ENCODE assay signal across 8 mouse cellular contexts in the genomic region with DNA sequence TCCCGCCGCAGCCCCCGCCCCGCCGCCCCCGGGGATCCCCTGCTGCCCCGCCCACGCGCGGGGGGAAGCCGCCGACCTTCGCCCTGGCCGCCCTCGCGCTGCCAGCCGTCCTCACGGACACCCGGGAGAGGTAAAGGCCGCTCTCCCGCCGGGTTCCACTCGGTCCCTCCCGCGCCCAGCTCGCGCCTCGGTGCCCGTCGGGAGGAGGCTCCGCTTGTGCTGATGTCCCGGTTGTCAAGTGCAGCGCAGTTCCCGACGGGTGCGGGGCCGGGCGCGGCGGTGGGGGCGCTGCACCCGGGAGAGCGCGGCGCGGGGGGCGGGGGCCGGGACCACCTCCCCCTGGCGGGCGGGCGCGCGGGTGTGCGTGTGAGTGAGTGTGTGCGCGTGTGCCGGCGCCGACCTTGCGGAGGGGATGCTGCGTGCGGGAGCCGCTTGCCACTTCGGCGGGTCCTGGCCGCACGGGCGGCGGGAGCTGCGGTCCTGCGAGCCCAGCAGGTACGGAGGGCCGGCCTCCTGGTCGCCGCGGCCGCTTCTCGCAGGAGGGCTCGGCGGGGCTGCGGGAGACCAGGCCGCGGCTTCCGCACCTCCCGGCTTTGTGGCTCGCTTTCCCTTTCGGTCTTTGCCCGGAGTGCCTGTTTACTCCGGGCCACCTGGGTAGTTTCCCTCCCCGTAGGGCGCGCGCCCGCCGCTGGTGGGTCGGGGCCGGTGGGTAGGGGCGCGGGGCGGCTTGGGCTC. TPM values are rescaled to one million over a fixed set of nuclear protein-coding genes. Genes with fewer than 3 reads are reported as not detected.
DNase-seq lines count a peak whose midpoint lies in the region; ATAC-seq and TF ChIP-seq lines count a peak whose summit lies in the region.

A gene (plus strand): TSS at position 61 of the 735 bp plus-strand sequence.

- peak; percentile 48 for DNase-seq in kidney, adult 2 months
- no peak for DNase-seq in kidney, postnatal 14 days
- DNase-seq in gastrocnemius, adult 2 months = no peak
- DNase-seq in hindbrain, postnatal 0 days (ENCODE audit: low spot score) = peak; percentile 75
- DNase-seq in limb, embryonic 11.5 days (ENCODE audit: low spot score) = peak; percentile 80
- DNase-seq in spleen, adult 2 months (ENCODE audit: low read depth in 1 of 2, low spot score in 2 of 2) = peak; percentile 35 to 74

- H3K9ac ChIP-seq in hindbrain, postnatal 0 days (replicated peaks; ENCODE audit: low read length) = peak within 1 kb of the TSS; percentile 87
- H3K9ac ChIP-seq in limb, embryonic 11.5 days (ENCODE audit: low read length) = peak within 1 kb of the TSS; percentile 93
- H3K9ac ChIP-seq in midbrain, embryonic 12.5 days (replicated peaks) = peak within 1 kb of the TSS; percentile 95

- peak within 1 kb of the TSS; percentile 91 for H3K27ac ChIP-seq in kidney, adult 2 months (ENCODE audit: insufficient read depth, low read depth, low read length)
- H3K27ac ChIP-seq in gastrocnemius, adult 2 months = peak within 1 kb of the TSS; percentile 96
- peak within 1 kb of the TSS; percentile 96 for H3K27ac ChIP-seq in hindbrain, postnatal 0 days
- H3K27ac ChIP-seq in limb, embryonic 11.5 days (replicated peaks; ENCODE audit: low read depth, low read length) = peak within 1 kb of the TSS; percentile 92
- H3K27ac ChIP-seq in midbrain, embryonic 12.5 days (replicated peaks) = peak within 1 kb of the TSS; percentile 98
- peak within 1 kb of the TSS; percentile 95 for H3K27ac ChIP-seq in spleen, adult 2 months (ENCODE audit: insufficient read depth, low read length)

- peak within 1 kb of the TSS; percentile 93 for H3K4me2 ChIP-seq in hindbrain, postnatal 0 days (ENCODE audit: low read depth, low read length)
- peak within 1 kb of the TSS; percentile 78 for H3K4me2 ChIP-seq in limb, embryonic 11.5 days (ENCODE audit: low read depth, severe bottlenecking)
- H3K4me2 ChIP-seq in midbrain, embryonic 12.5 days (replicated peaks) = peak within 1 kb of the TSS; percentile 74

- intact Hi-C loops in gastrocnemius, adult 2 months (cut with DNase I) = loop anchor here (5.0 kb wide), 3 partner anchors 50 to 405 kb away; no protein-coding TSS in a partner anchor

- no peaks in the 10 kb centered on the region; the same call in 1 of the 2 replicates for H3K4me1 ChIP-seq in kidney, adult 2 months (ENCODE audit: control insufficient read depth, insufficient read depth, low read length)
- H3K4me1 ChIP-seq in hindbrain, postnatal 0 days (ENCODE audit: insufficient read depth, low read length) = no peaks in the 10 kb centered on the region; the same call in 1 of the 2 replicates
- H3K4me1 ChIP-seq in limb, embryonic 11.5 days (ENCODE audit: control insufficient read depth, insufficient read depth, low read length) = no peaks in the 10 kb centered on the region
- H3K4me1 ChIP-seq in midbrain, embryonic 12.5 days = peaks cover 29% of the 10 kb centered on the region
- no peaks in the 10 kb centered on the region; the same call in 1 of the 2 replicates for H3K4me1 ChIP-seq in spleen, adult 2 months (ENCODE audit: control insufficient read depth, insufficient read depth, insufficient read length)

- TF ChIP-seq POLR2A in kidney, adult 2 months (IDR thresholded peaks at IDR 0.05; ENCODE audit: low read depth, low read length) = no peak
- TF ChIP-seq POLR2A in spleen, adult 2 months (IDR thresholded peaks at IDR 0.05; ENCODE audit: low read depth, low read length) = no peak

- WGBS in kidney, adult 2 months = under 1% methylated on average over 91 of the region's 100 CpGs
- 1% methylated on average over 51 of the region's 100 CpGs for WGBS in hindbrain, postnatal 0 days
- WGBS in limb, embryonic 11.5 days = under 1% methylated on average over 47 of the region's 100 CpGs
- WGBS in midbrain, embryonic 12.5 days = under 1% methylated on average over 96 of the region's 100 CpGs
- WGBS in spleen, adult 2 months = 1% methylated on average over 86 of the region's 100 CpGs

- no peaks in the 10 kb centered on the region for H3K27me3 ChIP-seq in kidney, adult 2 months (replicated peaks; ENCODE audit: control insufficient read depth, insufficient read depth, low read length)
- H3K27me3 ChIP-seq in hindbrain, postnatal 0 days (ENCODE audit: insufficient read depth, low read length) = no peaks in the 10 kb centered on the region
- no peaks in the 10 kb centered on the region for H3K27me3 ChIP-seq in limb, embryonic 11.5 days (ENCODE audit: control insufficient read depth, insufficient read depth, low read length)
- no peaks in the 10 kb centered on the region for H3K27me3 ChIP-seq in midbrain, embryonic 12.5 days
- H3K27me3 ChIP-seq in spleen, adult 2 months (ENCODE audit: control insufficient read depth, insufficient read depth, low read length) = no peaks in the 10 kb centered on the region

- peak within 1 kb of the TSS; percentile 82 for H3K4me3 ChIP-seq in kidney, adult 2 months (ENCODE audit: insufficient read depth, low read depth, low read length)
- H3K4me3 ChIP-seq in gastrocnemius, adult 2 months = peak within 1 kb of the TSS; percentile 97
- peak within 1 kb of the TSS; percentile 92 for H3K4me3 ChIP-seq in hindbrain, postnatal 0 days (ENCODE audit: low read length)
- H3K4me3 ChIP-seq in limb, embryonic 11.5 days (ENCODE audit: low read depth, low read length) = peak within 1 kb of the TSS; percentile 81
- H3K4me3 ChIP-seq in midbrain, embryonic 12.5 days = peak within 1 kb of the TSS; percentile 93
- H3K4me3 ChIP-seq in spleen, adult 2 months (ENCODE audit: extremely low read depth, insufficient read depth, insufficient read length) = peak within 1 kb of the TSS; percentile 92

- no peaks in the 10 kb centered on the region for H3K36me3 ChIP-seq in kidney, adult 2 months (ENCODE audit: control insufficient read depth, insufficient read depth, low read length)
- H3K36me3 ChIP-seq in hindbrain, postnatal 0 days (ENCODE audit: insufficient read depth, low read length) = peaks cover 5% of the 10 kb centered on the region; the same call in 1 of the 2 replicates
- H3K36me3 ChIP-seq in limb, embryonic 11.5 days (ENCODE audit: control insufficient read depth, insufficient read depth, low read length) = peaks cover 5% of the 10 kb centered on the region; the same call in 1 of the 2 replicates
- H3K36me3 ChIP-seq in midbrain, embryonic 12.5 days = peaks cover 18% of the 10 kb centered on the region
- H3K36me3 ChIP-seq in spleen, adult 2 months (ENCODE audit: control insufficient read depth, insufficient read depth, low read length) = peaks cover 7% of the 10 kb centered on the region

- no peaks in the 10 kb centered on the region for H3K9me3 ChIP-seq in hindbrain, postnatal 0 days (ENCODE audit: low read length)
- no peaks in the 10 kb centered on the region for H3K9me3 ChIP-seq in limb, embryonic 11.5 days (ENCODE audit: control insufficient read depth, low read length)
- H3K9me3 ChIP-seq in midbrain, embryonic 12.5 days = no peaks in the 10 kb centered on the region

- ATAC-seq in common myeloid progenitor, adult 5-6 weeks (replicated peaks; ENCODE audit: low read depth, poor library complexity, severe bottlenecking) = no peak
- ATAC-seq in hindbrain, postnatal 0 days = peak; percentile 61
- peak; percentile 27 for ATAC-seq in limb, embryonic 11.5 days (ENCODE audit: insufficient number of reproducible peaks, low FRiP score, low TSS enrichment, low read depth)
- ATAC-seq in midbrain, embryonic 12.5 days (ENCODE audit: low FRiP score, low read depth) = peak; percentile 48

- TF ChIP-seq CTCF in kidney, adult 2 months (conservative IDR thresholded peaks at IDR 0.05; ENCODE audit: insufficient read depth, insufficient read length, low read depth, low read length) = no peak
- peak; percentile 39; the same call in 1 of the 2 replicates for TF ChIP-seq CTCF in gastrocnemius, adult 2 months (IDR thresholded peaks at IDR 0.05)
- TF ChIP-seq CTCF in hindbrain, postnatal 0 days (IDR thresholded peaks at IDR 0.05; ENCODE audit: low read depth) = 0 out of 2 replicates have a peak, but pooled peaks have one; percentile 7
- no peak for TF ChIP-seq CTCF in spleen, adult 2 months (IDR thresholded peaks at IDR 0.05; ENCODE audit: extremely low read depth, insufficient read depth, insufficient read length, insufficient replicate concordance)

RNA-seq across cellular contexts. Expression of the gene that starts here (rescaled TPM):
- 15.6 and 17.8 TPM in 2 replicates for polyA plus RNA-seq in kidney, adult 2 months (2012; rRNA removed)
- total RNA-seq in common myeloid progenitor, adult 5-6 weeks (2017) = 26.5 and 26.6 TPM in 2 replicates
- total RNA-seq in gastrocnemius, adult 2 months (2021) = 10 to 100 TPM; 15.6 to 20.5 TPM
- total RNA-seq in hindbrain, postnatal 0 days (2014; rRNA removed) = 36.9 and 41.5 TPM in 2 replicates
- polyA plus RNA-seq in hindbrain, postnatal 0 days (2015; fragmentation: Nextera tagmentation; extraction: Ambion mirVana) = 20.1 and 20.3 TPM in 2 replicates
- 8.7 and 14.0 TPM in 2 replicates for polyA plus RNA-seq in limb, embryonic 11.5 days (2014; fragmentation: Nextera tagmentation; extraction: Ambion mirVana)
- 17.1 and 18.5 TPM in 2 replicates for polyA plus RNA-seq in midbrain, embryonic 12.5 days (2016; fragmentation: Nextera tagmentation; extraction: Ambion mirVana)
- 22.5 and 24.3 TPM in 2 replicates for polyA plus RNA-seq in spleen, adult 2 months (2012; rRNA removed)

Comparison
In these comparisons a context has a peak if more than half of its experiments do, and no peak if none do; other contexts are left out.
1. DNase-seq: peak in kidney, adult 2 months (single experiment), hindbrain, postnatal 0 days (single experiment), limb, embryonic 11.5 days (single experiment) and spleen, adult 2 months (2 of 2); none in kidney, postnatal 14 days (single experiment) and gastrocnemius, adult 2 months (single experiment).
2. CTCF ChIP-seq: peak in gastrocnemius, adult 2 months (single experiment) and hindbrain, postnatal 0 days (single experiment); none in kidney, adult 2 months (single experiment) and spleen, adult 2 months (single experiment).
3. Peak in every context shown above with its lines, with median percentiles within 50 percentile points of each other: H3K27ac ChIP-seq, H3K4me3 ChIP-seq, H3K4me2 ChIP-seq and H3K9ac ChIP-seq.